In the genomic region with DNA sequence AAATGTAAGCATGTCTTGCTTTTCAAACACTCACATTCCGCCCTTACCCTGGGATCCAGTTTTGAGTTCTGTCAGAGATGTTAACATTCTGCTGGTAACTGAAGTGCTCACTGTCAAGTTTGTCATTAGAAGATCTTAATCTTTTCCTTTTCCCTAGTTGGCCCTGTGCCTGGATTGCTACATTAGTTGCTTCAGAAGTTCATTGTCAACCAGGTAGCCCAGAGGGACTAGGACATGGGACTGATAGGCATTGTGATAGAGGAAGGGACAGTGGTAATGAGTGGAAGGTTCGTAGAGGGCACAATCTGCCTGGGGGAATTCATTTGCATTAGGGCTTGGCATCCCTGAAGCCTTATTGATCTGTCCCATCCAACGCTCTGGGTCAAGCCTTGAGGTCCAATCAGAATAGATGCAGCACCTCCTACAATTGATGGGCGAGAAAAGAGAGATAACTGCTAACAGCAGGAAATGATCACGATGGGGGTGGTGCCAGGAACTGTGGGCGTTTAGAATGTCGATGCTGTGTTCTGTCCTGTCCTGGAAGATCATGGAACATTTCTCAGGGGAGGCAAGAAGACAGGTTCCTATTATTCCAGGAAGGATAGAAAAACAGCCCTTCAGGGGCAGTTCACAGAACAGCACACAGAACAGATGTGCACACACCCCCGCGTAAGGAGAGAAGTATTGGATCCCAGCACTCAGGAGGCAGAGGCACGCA, we compare ENCODE assay signal across 31 mouse cellular contexts. TPM values are rescaled to one million over a fixed set of nuclear protein-coding genes. Genes with fewer than 3 reads are reported as not detected.
A peak's percentile ranks its signal among the peaks of the same experiment; 100 is the strongest.
DNase-seq lines count a peak whose midpoint lies in the region; ATAC-seq and TF ChIP-seq lines count a peak whose summit lies in the region.
"Had no signal": no experiment of that assay in that cellular context is flagged by ENCODE, and none has a peak within 500 bp of the region (broad histone marks: within the 10 kb centered on the region; RNA-seq: fewer than 3 reads in every experiment).

No protein-coding gene starts in this region.

- no peaks in the 10 kb centered on the region for H3K79me2 ChIP-seq in liver, adult 2 months (ENCODE audit: control insufficient read depth, insufficient read depth, low read length)

- H3K9ac ChIP-seq in liver, adult 2 months (ENCODE audit: low read depth, low read length), result no peak overlapping the region
- H3K9ac ChIP-seq in liver, embryonic 13.5 days, result 0 out of 2 replicates have a peak overlapping the region, but pooled peaks have one; percentile 3
- H3K9ac ChIP-seq: embryonic facial prominence, embryonic 12.5 days; embryonic facial prominence, embryonic 15.5 days; forebrain, embryonic 12.5 days; forebrain, embryonic 15.5 days; heart, embryonic 13.5 days; hindbrain, embryonic 15.5 days; intestine, embryonic 15.5 days had no signal

- no peaks in the 10 kb centered on the region for H3K27me3 ChIP-seq in liver, adult 2 months (ENCODE audit: control insufficient read depth, insufficient read depth, low read length)
- H3K27me3 ChIP-seq in liver, embryonic 13.5 days, result no peaks in the 10 kb centered on the region
- H3K27me3 ChIP-seq: embryonic facial prominence, embryonic 15.5 days; forebrain, embryonic 15.5 days; hindbrain, embryonic 15.5 days; intestine, embryonic 15.5 days had no signal

- H3K4me3 ChIP-seq in liver, adult 2 months (ENCODE audit: insufficient read depth, low read depth, low read length), result no peak overlapping the region
- H3K4me3 ChIP-seq in liver, embryonic 13.5 days (replicated peaks), result no peak overlapping the region
- H3K4me3 ChIP-seq: embryonic facial prominence, embryonic 12.5 days; embryonic facial prominence, embryonic 15.5 days; forebrain, embryonic 12.5 days; forebrain, embryonic 15.5 days; heart, adult 2 months; heart, embryonic 10.5 days; heart, embryonic 13.5 days; hindbrain, embryonic 15.5 days; intestine, embryonic 15.5 days had no signal

- TF ChIP-seq POLR2A in liver, adult 2 months (IDR thresholded peaks at IDR 0.05; ENCODE audit: extremely low read depth, insufficient read depth, low read length), result no peak

- H3K9me3 ChIP-seq in liver, embryonic 13.5 days (replicated peaks), result no peaks in the 10 kb centered on the region
- H3K9me3 ChIP-seq: embryonic facial prominence, embryonic 12.5 days; embryonic facial prominence, embryonic 15.5 days; forebrain, embryonic 12.5 days; forebrain, embryonic 15.5 days; heart, embryonic 10.5 days; heart, embryonic 13.5 days; hindbrain, embryonic 15.5 days; intestine, embryonic 15.5 days had no signal

- no peaks in the 10 kb centered on the region for H3K36me3 ChIP-seq in liver, adult 2 months (ENCODE audit: control insufficient read depth, insufficient read depth, low read length)
- no peaks in the 10 kb centered on the region for H3K36me3 ChIP-seq in liver, embryonic 13.5 days
- H3K36me3 ChIP-seq: embryonic facial prominence, embryonic 12.5 days; embryonic facial prominence, embryonic 15.5 days; forebrain, embryonic 12.5 days; forebrain, embryonic 15.5 days; heart, embryonic 10.5 days; heart, embryonic 13.5 days; hindbrain, embryonic 15.5 days; intestine, embryonic 15.5 days had no signal

- no peak for ATAC-seq in liver, embryonic 13.5 days (ENCODE audit: low read depth)
- no peak for ATAC-seq in megakaryocyte-erythroid progenitor cell, adult 5-6 weeks (replicated peaks; ENCODE audit: low FRiP score, low TSS enrichment, poor library complexity, severe bottlenecking)
- ATAC-seq: forebrain, embryonic 15.5 days; intestine, embryonic 15.5 days had no signal

- peaks cover 26% of the 10 kb centered on the region for H3K4me1 ChIP-seq in liver, adult 2 months (ENCODE audit: control insufficient read depth, insufficient read depth, low read length)
- H3K4me1 ChIP-seq in liver, embryonic 13.5 days (replicated peaks), result peaks cover 48% of the 10 kb centered on the region

- peak; percentile 89 for DNase-seq in liver, adult 2 months (ENCODE audit: extremely low read depth, low read depth, low spot score)
- DNase-seq in liver, result no peak
- DNase-seq in CD4-positive helper T cell, adult 2 months (ENCODE audit: low read depth, low spot score), result peak; percentile 17
- peak; percentile 98 for DNase-seq in fat pad, adult 2 months (ENCODE audit: extremely low read depth, low read depth, low spot score)
- DNase-seq in liver, embryonic 13.5 days, result no peak
- DNase-seq in kidney, adult 11 months, result no peak
- no peak for DNase-seq in left cerebral cortex, postnatal 25 days (ENCODE audit: low spot score in 2 of 2)
- DNase-seq: adrenal gland, postnatal 10 days; adrenal gland, postnatal 36 days; cerebellum, adult 11 months; cerebellum, adult 2 months; cerebellum, adult 9-11 months; cerebellum, postnatal 25 days; gastrocnemius, postnatal 25 days; heart, adult 2 months; heart, postnatal 14 days; heart, postnatal 4 days had no signal

- TF ChIP-seq CTCF in liver, adult 2 months (IDR thresholded peaks at IDR 0.05; ENCODE audit: low read depth, low read length), result no peak

- 0 out of 2 replicates have a peak overlapping the region, but pooled peaks have one; percentile 8 for H3K4me2 ChIP-seq in liver, embryonic 13.5 days
- H3K4me2 ChIP-seq: embryonic facial prominence, embryonic 12.5 days; embryonic facial prominence, embryonic 15.5 days; forebrain, embryonic 12.5 days; forebrain, embryonic 15.5 days; heart, embryonic 13.5 days; hindbrain, embryonic 15.5 days; intestine, embryonic 15.5 days had no signal

- intact Hi-C loops in left cerebral cortex, postnatal 25 days (cut with DNase I), result no loop called here

- H3K27ac ChIP-seq in liver, adult 2 months (replicated peaks; ENCODE audit: insufficient read depth, low read depth, low read length), result peak overlapping the region; percentile 3
- no peak overlapping the region for H3K27ac ChIP-seq in liver, embryonic 13.5 days
- H3K27ac ChIP-seq: embryonic facial prominence, embryonic 12.5 days; embryonic facial prominence, embryonic 15.5 days; forebrain, embryonic 12.5 days; forebrain, embryonic 15.5 days; heart, adult 2 months; heart, embryonic 10.5 days; heart, embryonic 13.5 days; hindbrain, embryonic 15.5 days; intestine, embryonic 15.5 days had no signal

- 15% methylated on average over 10 of the region's 10 CpGs for WGBS in liver, adult 2 months
- WGBS in liver, embryonic 13.5 days (ENCODE audit: insufficient replicate concordance), result 42% methylated on average over 10 of the region's 10 CpGs

RNA-seq across cellular contexts. Expression of gene Zfp341, which starts 3.9 kb away (rescaled TPM):
- total RNA-seq in liver, adult 2 months (2014; rRNA removed), result 0.18 and 1.0 TPM in 2 replicates
- polyA plus RNA-seq in liver, adult 2 months (2012; rRNA removed), result 3.2 TPM in 2 replicates
- 1.9 and 2.1 TPM in 2 replicates for polyA plus RNA-seq in liver, embryonic 13.5 days (2015; fragmentation: Nextera tagmentation; extraction: Ambion mirVana)
- 5.1 and 7.1 TPM in 2 replicates for total RNA-seq in megakaryocyte-erythroid progenitor cell, adult 5-6 weeks (2014; fragmentation: Nextera tagmentation)
- 0.30 and 1.1 TPM in 2 replicates for total RNA-seq in megakaryocyte-erythroid progenitor cell, adult 5-6 weeks (2017)
- 10 to 100 TPM; 12.1 to 13.1 TPM for total RNA-seq in left cerebral cortex, postnatal 25 days (2021)

RNA-seq across cellular contexts. Expression of gene 4930519P11Rik, which starts 4.0 kb away (rescaled TPM):
- not detected in 2 replicates for total RNA-seq in liver, adult 2 months (2014; rRNA removed)
- 0.37 TPM in 1 of 2 replicates, not detected in the other for polyA plus RNA-seq in liver, adult 2 months (2012; rRNA removed)
- not detected in 2 replicates for polyA plus RNA-seq in liver, embryonic 13.5 days (2015; fragmentation: Nextera tagmentation; extraction: Ambion mirVana)
- total RNA-seq in megakaryocyte-erythroid progenitor cell, adult 5-6 weeks (2014; fragmentation: Nextera tagmentation), result not detected in 2 replicates
- total RNA-seq in megakaryocyte-erythroid progenitor cell, adult 5-6 weeks (2017), result not detected in 2 replicates
- total RNA-seq in left cerebral cortex, postnatal 25 days (2021), result not detected
- total RNA-seq: adrenal gland, adult 18-20 months; adrenal gland, postnatal 10 days; common myeloid progenitor, adult 5-6 weeks; gastrocnemius, adult 8-10 months; gastrocnemius, postnatal 25 days; granulocyte monocyte progenitor cell, adult 5-6 weeks; heart, adult 2 months; heart, postnatal 14 days; heart, postnatal 4 days had no signal
- polyA plus RNA-seq: cerebellum, adult 2 months; forebrain, embryonic 12.5 days; heart, embryonic 13.5 days; heart, embryonic 16.5 days; intestine, embryonic 15.5 days had no signal

RNA-seq across cellular contexts. Expression of gene Pxmp4, which starts 5.7 kb away (rescaled TPM):
- total RNA-seq in liver, adult 2 months (2014; rRNA removed), result 39.9 and 51.1 TPM in 2 replicates
- 127 and 134 TPM in 2 replicates for polyA plus RNA-seq in liver, adult 2 months (2012; rRNA removed)
- polyA plus RNA-seq in liver, embryonic 13.5 days (2015; fragmentation: Nextera tagmentation; extraction: Ambion mirVana), result 26.8 and 28.9 TPM in 2 replicates
- total RNA-seq in megakaryocyte-erythroid progenitor cell, adult 5-6 weeks (2014; fragmentation: Nextera tagmentation), result 17.3 and 18.1 TPM in 2 replicates
- 9.1 and 12.4 TPM in 2 replicates for total RNA-seq in megakaryocyte-erythroid progenitor cell, adult 5-6 weeks (2017)
- 10 to 100 TPM; 11.4 to 14.1 TPM for total RNA-seq in left cerebral cortex, postnatal 25 days (2021)

RNA-seq across cellular contexts. Expression of gene E2f1, which starts 39.5 kb away (rescaled TPM):
- total RNA-seq in liver, adult 2 months (2014; rRNA removed), result 1.1 and 2.3 TPM in 2 replicates
- 2.4 and 3.8 TPM in 2 replicates for polyA plus RNA-seq in liver, adult 2 months (2012; rRNA removed)
- 16.6 and 17.7 TPM in 2 replicates for polyA plus RNA-seq in liver, embryonic 13.5 days (2015; fragmentation: Nextera tagmentation; extraction: Ambion mirVana)
- 25.3 and 26.1 TPM in 2 replicates for total RNA-seq in megakaryocyte-erythroid progenitor cell, adult 5-6 weeks (2014; fragmentation: Nextera tagmentation)
- 7.0 and 7.8 TPM in 2 replicates for total RNA-seq in megakaryocyte-erythroid progenitor cell, adult 5-6 weeks (2017)
- total RNA-seq in left cerebral cortex, postnatal 25 days (2021), result 10 to 100 TPM in 1 of 2 experiments, 1 to 10 TPM in 1; 8.8 to 10.1 TPM

RNA-seq across cellular contexts. Expression of gene Chmp4b, which starts 42.3 kb away (rescaled TPM):
- 54.4 and 57.7 TPM in 2 replicates for total RNA-seq in liver, adult 2 months (2014; rRNA removed)
- 37.6 and 37.8 TPM in 2 replicates for polyA plus RNA-seq in liver, adult 2 months (2012; rRNA removed)
- polyA plus RNA-seq in liver, embryonic 13.5 days (2015; fragmentation: Nextera tagmentation; extraction: Ambion mirVana), result 15.0 and 17.5 TPM in 2 replicates
- total RNA-seq in megakaryocyte-erythroid progenitor cell, adult 5-6 weeks (2014; fragmentation: Nextera tagmentation), result 79.5 and 118 TPM in 2 replicates
- total RNA-seq in megakaryocyte-erythroid progenitor cell, adult 5-6 weeks (2017), result 95.1 and 99.0 TPM in 2 replicates
- total RNA-seq in left cerebral cortex, postnatal 25 days (2021), result 100 to 1,000 TPM; 215 to 218 TPM

Comparison
In these comparisons a context has a peak if more than half of its experiments do, and no peak if none do; other contexts are left out.
1. DNase-seq: peak in liver, adult 2 months (single experiment), CD4-positive helper T cell, adult 2 months (single experiment) and fat pad, adult 2 months (single experiment); none in liver (single experiment), liver, embryonic 13.5 days (single experiment), kidney, adult 11 months (single experiment) and left cerebral cortex, postnatal 25 days (0 of 2).